Mouse (Mus musculus) MEL-GATA-1-ER (cell line): ENCODE measurements around the gene Car10.

ENCODE experiments used
- DNase-seq: peaks from one replicate; pipeline ENCODE4 v3.0.0-alpha.2; 2012; ENCODE audit warnings: low read depth; ENCODE audit errors: extremely low read depth

The Car10 gene

DNA sequence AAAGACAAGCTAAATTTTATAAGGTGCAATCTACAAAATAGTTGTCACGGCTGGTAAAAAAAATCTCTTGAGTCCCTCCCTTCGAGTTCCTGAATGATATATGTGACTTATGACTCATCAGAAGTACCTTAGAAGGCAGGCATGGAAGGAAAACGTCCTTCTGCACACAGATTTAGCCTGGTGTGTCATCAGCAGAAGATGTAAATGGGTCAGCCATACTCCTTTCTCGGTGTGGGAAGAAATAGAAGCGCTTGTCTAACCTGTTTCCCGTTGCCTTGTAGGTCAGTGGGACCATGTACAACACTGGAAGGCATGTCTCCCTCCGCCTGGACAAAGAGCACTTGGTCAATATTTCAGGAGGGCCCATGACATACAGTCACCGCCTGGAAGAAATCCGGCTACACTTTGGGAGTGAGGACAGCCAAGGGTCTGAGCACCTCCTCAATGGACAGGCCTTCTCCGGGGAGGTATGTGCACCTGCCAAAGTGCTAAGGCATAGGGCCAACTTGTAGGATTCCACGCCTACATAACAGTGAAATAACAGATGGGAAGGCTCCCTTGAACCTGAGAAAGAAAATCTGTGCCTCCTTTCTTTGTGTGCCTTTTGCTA lies 392.5 kb downstream of the Car10 start:
- DNase-seq, result no peak

GRCm38 (mm10) chr11:93497896-93498295 lies 400.1 kb downstream of the Car10 start:
- DNase-seq, result no peak

- DNase-seq, result no peak
These were observed 402.6 kb downstream of the Car10 start for GRCm38 (mm10) chr11:93500442-93500841.

DNA sequence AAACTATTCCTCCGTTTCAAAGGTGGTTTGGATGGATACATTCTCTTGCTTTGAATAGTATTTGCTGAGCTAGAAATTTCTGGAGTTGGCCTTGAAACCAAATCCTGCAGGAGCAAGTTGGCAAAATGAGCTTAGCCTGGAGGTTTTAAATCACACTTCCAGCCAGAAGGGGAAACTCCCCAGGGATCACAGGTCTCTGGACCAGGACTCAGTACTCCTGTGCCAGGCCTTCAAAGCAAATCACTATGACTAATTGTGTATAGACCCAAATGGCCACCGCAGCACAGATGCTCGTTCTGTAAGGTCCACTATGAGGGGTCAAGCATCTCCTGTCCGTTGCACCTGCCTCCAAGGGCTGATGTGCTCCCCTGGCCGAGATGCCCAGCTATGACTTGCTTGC lies 403.8 kb downstream of the Car10 start:
- DNase-seq, result no peak

- DNase-seq, result no peak
These were observed 405.0 kb downstream of the Car10 start for GRCm38 (mm10) chr11:93502864-93503263.

GRCm38 (mm10) chr11:93503469-93503868 lies 405.6 kb downstream of the Car10 start:
- no peak for DNase-seq

GRCm38 (mm10) chr11:93509527-93510235 lies 411.9 kb downstream of the Car10 start:
- DNase-seq, result no peak

DNA sequence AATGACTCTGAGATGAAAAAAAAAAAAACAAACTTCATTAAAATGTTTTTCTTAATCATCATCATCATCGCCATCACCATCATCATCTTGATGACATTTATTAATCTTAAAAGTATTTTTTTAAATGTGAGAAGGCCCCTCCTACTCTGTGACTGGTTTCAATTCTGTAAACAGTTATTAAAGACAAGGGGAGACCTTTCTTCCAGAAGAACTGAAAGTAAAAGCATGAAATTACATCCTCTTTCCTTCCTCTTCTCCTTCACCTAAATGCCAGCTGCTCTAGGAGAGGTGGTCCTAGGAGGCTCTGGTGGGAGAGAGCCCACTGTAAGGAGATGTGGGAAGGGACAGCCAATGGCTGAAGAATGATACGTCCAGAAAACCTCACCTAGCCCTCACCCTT lies 415.0 kb downstream of the Car10 start:
- no peak for DNase-seq

DNA sequence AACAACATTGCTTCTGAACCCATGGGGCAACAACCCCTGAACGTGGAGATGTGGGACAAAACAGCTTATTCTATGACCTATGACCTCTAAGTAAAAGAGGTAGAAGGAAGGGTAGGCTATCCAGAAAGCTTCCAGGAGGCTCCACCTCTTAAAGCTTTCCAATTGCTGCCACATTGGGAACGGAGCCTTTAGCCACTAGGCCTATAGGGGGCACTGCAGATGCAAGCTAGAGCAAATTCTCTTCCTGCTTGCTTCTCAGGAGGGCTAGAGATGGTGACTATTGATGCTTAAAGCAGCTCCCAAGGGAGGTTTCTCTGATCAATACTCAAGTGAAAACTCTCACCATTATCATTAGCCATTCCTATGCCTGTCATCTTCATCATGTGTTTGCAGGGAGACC lies 416.6 kb downstream of the Car10 start:
- DNase-seq, result no peak

DNA sequence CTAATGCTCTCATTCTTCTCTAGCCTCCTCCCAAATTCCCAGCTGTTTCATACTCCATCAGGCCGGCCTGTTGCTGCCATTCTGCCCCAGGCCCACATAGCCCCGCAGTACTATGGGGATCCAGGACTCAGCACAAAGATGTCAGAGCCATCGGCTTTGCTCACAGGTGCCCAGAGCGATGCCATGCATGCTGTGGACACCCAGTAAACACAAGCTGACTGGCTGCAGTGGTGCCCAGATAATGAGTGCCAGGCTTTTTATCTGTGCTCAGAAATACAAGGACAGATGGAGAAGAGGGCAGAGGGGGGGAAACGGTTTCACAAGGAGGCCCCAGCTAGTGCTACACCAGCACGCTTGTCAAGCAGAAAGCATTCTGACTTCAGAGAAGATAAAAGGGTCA lies 417.7 kb downstream of the Car10 start:
- no peak for DNase-seq

GRCm38 (mm10) chr11:93516216-93516615 lies 418.4 kb downstream of the Car10 start:
- DNase-seq, result no peak

DNA sequence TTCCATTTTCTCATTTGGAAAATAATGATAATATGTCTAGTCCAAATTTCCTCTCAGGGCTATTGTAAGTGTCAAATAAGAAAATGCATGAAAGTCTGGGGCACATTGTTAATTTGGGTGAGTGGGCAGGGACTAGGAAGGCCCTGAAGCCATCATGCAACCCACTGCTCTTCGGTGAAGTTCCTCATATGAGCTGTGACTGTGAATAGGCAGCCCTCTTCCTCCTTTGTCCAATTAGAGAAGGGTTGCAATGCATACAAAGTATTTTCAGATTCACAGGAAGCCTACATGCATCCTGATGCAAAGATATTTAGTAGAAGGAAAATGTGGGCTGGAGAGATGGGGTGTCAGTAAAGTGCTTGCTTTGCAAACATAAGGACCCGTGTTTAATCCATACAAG lies 419.1 kb downstream of the Car10 start:
- DNase-seq, result no peak

- no peak for DNase-seq
These were observed 424.7 kb downstream of the Car10 start for GRCm38 (mm10) chr11:93522501-93522900.

DNA sequence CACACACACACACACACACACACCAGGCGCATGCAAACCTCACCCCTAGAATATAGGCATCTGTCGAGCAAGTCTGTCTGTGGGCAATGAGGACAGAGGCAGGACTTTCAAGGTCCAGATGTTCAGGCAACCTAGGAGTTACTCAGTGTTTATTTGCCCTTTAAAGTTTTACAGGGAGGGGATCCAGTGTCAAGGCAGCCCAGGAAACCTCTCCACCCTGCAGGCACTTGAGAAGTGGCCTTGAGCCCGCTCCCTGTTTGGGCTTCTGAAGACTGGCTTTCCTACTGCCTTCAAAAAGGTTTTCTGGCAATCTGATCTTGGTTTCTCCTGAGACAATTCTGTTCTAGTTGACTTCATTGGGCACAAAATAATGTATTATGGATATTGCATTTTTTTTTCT lies 428.1 kb downstream of the Car10 start:
- no peak for DNase-seq

GRCm38 (mm10) chr11:93531029-93531680 lies 433.3 kb downstream of the Car10 start:
- no peak for DNase-seq

GRCm38 (mm10) chr11:93536244-93536643 lies 438.4 kb downstream of the Car10 start:
- DNase-seq, result no peak

DNA sequence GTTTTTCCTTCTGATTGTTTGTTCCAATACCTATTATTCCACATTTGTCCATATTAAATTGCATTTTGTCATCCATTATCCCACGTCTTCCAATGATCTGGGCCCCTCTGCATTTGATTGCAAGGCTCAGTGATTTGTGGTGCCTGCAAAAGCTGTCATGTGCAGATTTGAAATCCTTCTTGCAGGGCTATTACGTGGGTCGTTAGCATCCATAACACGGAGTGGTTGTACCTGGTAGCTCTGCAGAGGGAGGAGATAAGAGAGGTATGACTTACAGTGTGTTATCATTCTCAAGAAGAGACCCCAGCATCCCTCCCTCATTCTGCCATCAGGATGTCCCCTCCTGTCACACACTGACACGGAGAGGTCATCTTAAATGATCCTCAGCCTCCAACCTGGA lies 451.1 kb downstream of the Car10 start:
- DNase-seq, result no peak

DNA sequence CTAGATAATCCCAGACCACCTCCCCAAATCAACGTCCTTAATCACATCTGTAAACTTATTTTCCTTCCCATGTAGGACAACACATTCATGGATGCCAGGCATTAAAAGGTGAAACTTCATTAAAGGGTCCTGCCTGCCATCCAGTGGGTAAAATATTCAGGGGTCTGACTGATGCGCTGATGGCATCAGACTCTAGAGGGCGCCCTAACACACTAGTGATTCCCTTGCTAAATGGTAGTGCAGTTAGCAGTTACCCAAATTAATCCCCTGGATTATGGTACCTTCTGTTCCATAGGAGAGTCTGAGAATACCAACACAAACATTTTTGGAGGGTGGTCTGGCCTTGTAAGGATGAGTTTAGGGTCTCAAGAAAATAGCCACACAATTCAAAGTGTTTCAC lies 453.1 kb downstream of the Car10 start:
- DNase-seq, result no peak

DNA sequence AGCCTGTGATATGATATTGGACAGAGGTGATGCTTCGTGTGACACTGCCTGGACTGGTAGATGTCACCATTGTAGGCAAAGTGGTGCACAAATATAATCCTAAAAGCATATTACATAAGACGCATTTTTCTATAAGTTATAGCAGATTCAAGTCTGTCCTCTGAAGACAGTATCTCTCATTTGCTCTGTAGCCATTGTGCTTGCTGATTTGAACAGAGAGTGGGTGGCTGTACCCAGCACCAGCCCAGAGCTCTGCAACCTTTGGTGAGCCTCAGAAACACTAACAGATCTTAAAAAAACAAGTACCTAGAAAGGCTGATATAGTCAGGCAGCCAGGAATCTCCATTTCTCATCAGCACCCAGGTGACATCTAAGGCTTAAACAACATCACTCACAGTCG lies 461.3 kb downstream of the Car10 start:
- no peak for DNase-seq

GRCm38 (mm10) chr11:93560570-93560969 lies 462.7 kb downstream of the Car10 start:
- no peak for DNase-seq

DNA sequence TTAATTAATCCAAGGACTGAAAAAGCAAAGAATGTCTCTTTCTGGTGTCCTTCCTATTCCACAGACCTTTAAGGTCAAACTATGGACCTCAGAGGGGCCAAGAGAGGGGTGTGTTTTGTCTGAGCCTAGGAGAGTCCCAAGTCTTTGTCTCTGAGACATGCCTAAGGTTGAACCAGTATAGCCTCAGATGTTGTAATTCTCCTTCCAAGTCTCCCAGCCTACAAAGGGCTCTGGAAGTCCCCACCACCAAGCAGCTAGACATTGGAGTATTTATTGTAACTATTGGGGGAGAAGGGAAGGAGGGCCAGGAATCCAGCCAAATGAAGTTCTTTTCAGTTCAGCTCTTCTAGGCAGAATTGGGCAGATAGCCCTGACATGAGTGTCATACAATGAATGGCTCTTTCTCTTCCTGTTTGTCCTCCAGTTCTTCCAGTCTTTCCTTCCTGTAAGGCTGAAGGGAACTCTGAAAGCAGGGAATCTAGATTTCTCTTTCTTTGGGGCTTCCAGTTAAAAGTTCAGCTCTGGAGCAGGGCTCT lies 464.6 kb downstream of the Car10 start:
- no peak for DNase-seq

GRCm38 (mm10) chr11:93565756-93566155 lies 467.9 kb downstream of the Car10 start:
- DNase-seq, result no peak
